Mouse (Mus musculus) adrenal gland (tissue): ENCODE results near the gene Des.

Experiments
- intact Hi-C: fragments of 180-260 bp; cut with DNase I; formaldehyde crosslinking; loops from one replicate; pipeline ENCODE4 v1.15.1; 2025

Des gene

DNA sequence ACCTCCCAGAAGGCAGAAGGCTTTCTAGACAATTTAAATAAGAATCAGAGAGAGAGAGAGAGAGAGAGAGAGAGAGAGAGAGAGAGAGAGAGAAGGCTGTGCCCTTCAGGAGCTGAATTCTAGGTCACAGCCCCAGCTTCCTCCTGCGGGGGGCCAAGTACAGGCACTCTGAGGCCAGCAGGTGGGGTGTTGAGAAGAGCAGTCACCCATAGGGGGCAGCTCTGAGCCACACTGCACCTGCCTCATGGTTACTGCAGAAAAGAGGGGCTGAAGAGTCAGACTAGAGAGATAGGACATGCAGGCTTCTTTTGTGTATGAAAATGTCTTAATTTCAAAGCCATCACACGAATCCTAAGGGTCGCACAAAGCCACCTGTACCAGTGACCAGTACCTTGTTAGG is 53.6 kb downstream of the Des start:
- intact Hi-C loops = no loop called here
